Mouse (Mus musculus) heart, embryonic 16.5 days (tissue): ENCODE measurements around the gene Tmem72. TPM values are rescaled to one million over a fixed set of nuclear protein-coding genes. Genes with fewer than 3 reads are reported as not detected.

ENCODE experiments used
- ATAC-seq: fragments of 200-750 bp; cut with Nextera tagmentation; replicated peaks from 2 replicates; pipeline ENCODE4 v1.8.0; 2017; ENCODE audit warnings: moderate number of reproducible peaks; ENCODE audit not compliant: insufficient read depth, low FRiP score; ENCODE audit errors: extremely low read depth
- H3K27ac ChIP-seq: fragments of 300-500 bp; sonication (generic); 2 replicates; pipeline ENCODE4 v1.5.1; 2014; ENCODE audit warnings: mild to moderate bottlenecking, low read length, control low read depth, moderate library complexity
- H3K27me3 ChIP-seq: fragments of 300-500 bp; sonication (generic); 2 replicates; pipeline ENCODE4 v1.6.1; 2014; ENCODE audit warnings: low read length, mixed read lengths; ENCODE audit not compliant: control insufficient read depth, insufficient read depth
- H3K36me3 ChIP-seq: fragments of 300-500 bp; sonication (generic); 2 replicates; pipeline ENCODE4 v1.6.1; 2014; ENCODE audit not compliant: control insufficient read depth, insufficient read depth
- H3K4me1 ChIP-seq: fragments of 300-500 bp; sonication (generic); 2 replicates; pipeline ENCODE4 v1.6.1; 2014; ENCODE audit warnings: low read length, mixed read lengths; ENCODE audit not compliant: control insufficient read depth, insufficient read depth
- H3K4me2 ChIP-seq: fragments of 300-500 bp; sonication (generic); 2 replicates; pipeline ENCODE4 v1.6.1; 2014; ENCODE audit warnings: low read depth, mild to moderate bottlenecking, control low read depth, low read length
- H3K4me3 ChIP-seq: fragments of 300-500 bp; sonication (generic); 2 replicates; pipeline ENCODE4 v1.5.1; 2014; ENCODE audit warnings: mild to moderate bottlenecking, control low read depth, low read length
- H3K9ac ChIP-seq: fragments of 300-500 bp; sonication (generic); 2 replicates; pipeline ENCODE4 v1.6.1; 2014; ENCODE audit warnings: low read length, control low read depth
- H3K9me3 ChIP-seq: fragments of 300-500 bp; sonication (generic); replicated peaks from 2 replicates; pipeline ENCODE4 v1.6.1; 2016; ENCODE audit warnings: low read length; ENCODE audit not compliant: control insufficient read depth
- WGBS: fragments of 180-500 bp; shearing (Covaris S2); extraction: QIAGEN DNeasy Blood & Tissue Kit; methylation state at CpG from one replicate; pipeline ENCODE4 v1.1.7; 2014; 5-methylcytosine and 5-hydroxymethylcytosine counted together
- microRNA-seq: library from miRNA; unstranded; fragments of <30 nt; microRNA quantifications from one replicate; pipeline ENCODE4, GENCODE M21; 2017
- polyA plus RNA-seq: library from polyadenylated mRNA; unstranded; fragments of >200 nt; fragmentation: Nextera tagmentation; extraction: Ambion mirVana; gene quantifications from 2 replicates; pipeline ENCODE4 v1.2.1, GENCODE M21; 2015

Gene Tmem72
- polyA plus RNA-seq, 1 experiment from 2014 or later, result 0.03 TPM

- peak overlapping the region; percentile 21; the same call in 1 of the 2 replicates for H3K4me2 ChIP-seq
These were observed 81.2 kb downstream of the Tmem72 start for GRCm38 (mm10) chr6:116635251-116636180.

GRCm38 (mm10) chr6:116633741-116634695 lies 82.7 kb downstream of the Tmem72 start:
- Histone ChIP-seq H3K27me3 (no peaks in the 10 kb centered on the region), H3K4me3 (no peak overlapping the region), H3K27ac (peak overlapping the region; percentile 99), H3K9me3 (no peaks in the 10 kb centered on the region), H3K4me2 (no peak overlapping the region), H3K9ac (peak overlapping the region; percentile 72), H3K4me1 (peaks cover 44% of the 10 kb centered on the region), H3K36me3 (no peaks in the 10 kb centered on the region; the same call in 1 of the 2 replicates)
- WGBS, result 92% methylated on average over 17 of the region's 17 CpGs
- ATAC-seq, result no peak

More at GRCm38 (mm10) chr6:116635251-116636180, 81.2 kb downstream of the Tmem72 start:
- peak overlapping the region; percentile 72 for H3K9ac ChIP-seq
- no peaks in the 10 kb centered on the region; the same call in 1 of the 2 replicates for H3K36me3 ChIP-seq
- 14% methylated on average over 10 of the region's 10 CpGs for WGBS
- peaks cover 48% of the 10 kb centered on the region for H3K4me1 ChIP-seq
- H3K27ac ChIP-seq, result peak overlapping the region; percentile 99
- no peak overlapping the region for H3K4me3 ChIP-seq
- H3K9me3 ChIP-seq, result no peaks in the 10 kb centered on the region
- H3K27me3 ChIP-seq, result no peaks in the 10 kb centered on the region
- peak; percentile 96 for ATAC-seq

- Histone ChIP-seq H3K36me3 (no peaks in the 10 kb centered on the region; the same call in 1 of the 2 replicates), H3K4me1 (peaks cover 35% of the 10 kb centered on the region), H3K27me3 (no peaks in the 10 kb centered on the region), H3K4me3 (no peak overlapping the region), H3K9ac (no peak overlapping the region), H3K27ac (no peak overlapping the region), H3K4me2 (no peak overlapping the region), H3K9me3 (no peaks in the 10 kb centered on the region)
- WGBS, result 31% methylated on average over 1 of the region's 1 CpGs
- no peak for ATAC-seq
These were observed 84.6 kb downstream of the Tmem72 start for GRCm38 (mm10) chr6:116632129-116632528.

- H3K36me3 ChIP-seq, result peaks cover 12% of the 10 kb centered on the region
- no peak overlapping the region for H3K4me3 ChIP-seq
- no peak for ATAC-seq
- no peak overlapping the region for H3K27ac ChIP-seq
- H3K4me1 ChIP-seq, result peaks cover 12% of the 10 kb centered on the region
- no peaks in the 10 kb centered on the region for H3K27me3 ChIP-seq
- no peaks in the 10 kb centered on the region for H3K9me3 ChIP-seq
- H3K9ac ChIP-seq, result no peak overlapping the region
- WGBS, result 80% methylated on average over 10 of the region's 10 CpGs
- H3K4me2 ChIP-seq, result no peak overlapping the region
These were observed 86.9 kb downstream of the Tmem72 start for GRCm38 (mm10) chr6:116629766-116630165.

Small RNAs within 50 kb of the gene (microRNA-seq; reads per million reads assigned to microRNA genes)
- gene Mir7043, result not detected

Other genes with a start within 250 kb of the Tmem72 start
- not detected in 2 replicates for gene Olfr211, start 227.8 kb downstream of the Tmem72 start, polyA plus RNA-seq
- not detected in 2 replicates for gene Olfr212, start 210.4 kb downstream of the Tmem72 start, polyA plus RNA-seq
- gene Olfr213, start 178.5 kb downstream of the Tmem72 start, polyA plus RNA-seq, result not detected in 2 replicates
- gene Gm5580, start 165.8 kb downstream of the Tmem72 start, polyA plus RNA-seq, result 0.45 and 2.3 TPM in 2 replicates
- not detected in 2 replicates for gene Olfr214, start 162.7 kb downstream of the Tmem72 start, polyA plus RNA-seq
- gene Olfr215, start 132.7 kb downstream of the Tmem72 start, polyA plus RNA-seq, result not detected in 2 replicates
- 78.8 and 89.8 TPM in 2 replicates for gene Zfp422, start 87.9 kb downstream of the Tmem72 start, polyA plus RNA-seq
- gene Depp1, start 66.3 kb downstream of the Tmem72 start, polyA plus RNA-seq, result 65.7 and 68.9 TPM in 2 replicates
- 6.2 and 6.5 TPM in 2 replicates for gene Rassf4, start 43.0 kb downstream of the Tmem72 start, polyA plus RNA-seq